Mouse (Mus musculus): ENCODE measurements around the gene Gm28168. TPM values are rescaled to one million over a fixed set of nuclear protein-coding genes. Genes with fewer than 3 reads are reported as not detected.
"Not testable (repeated sequence)": the region's sequence is repeated elsewhere in the genome, so short reads cannot be mapped to it uniquely, and the experiment has no call there.

The Gm28168 gene
- total RNA-seq (2021): not detected
- long read RNA-seq, experiment 1: 0 reads
- long read RNA-seq, experiment 2: 0 reads

- DNase-seq (ENCODE audit: low spot score in 2 of 2): not testable (repeated sequence)
Observed at GRCm38 (mm10) chr1:117927715-117928114, at the start of gene Gm28168. Gene Gm28168, plus strand, starts transcription at chr1:117928015.

- DNase-seq (ENCODE audit: low spot score in 2 of 2): no peak
Observed at GRCm38 (mm10) chr1:117965639-117966038, 37.8 kb downstream of the Gm28168 start, which contains the start of gene Gm7145. Gene Gm7145, plus strand, starts transcription at chr1:117965939.

Other genes with a start within 250 kb of the Gm28168 start
- gene Gm28363, start 230.9 kb upstream of the Gm28168 start, total RNA-seq (2021): not detected
- gene B020011L13Rik, start 146.9 kb upstream of the Gm28168 start, total RNA-seq (2021): not detected
- not detected for gene Gm28360, start 97.9 kb upstream of the Gm28168 start, total RNA-seq (2021)
- not detected for gene Gm7145, start 37.9 kb downstream of the Gm28168 start, total RNA-seq (2021)
- gene Gm29106, start 248.5 kb downstream of the Gm28168 start, total RNA-seq (2021): not detected

All from left cerebral cortex, adult 18-20 months (tissue).